Comparison of ENCODE assay signal across 8 mouse cellular contexts in genomic region chr1:37028439-37029153, GRCm38 (mm10). TPM values are rescaled to one million over a fixed set of nuclear protein-coding genes. Genes with fewer than 3 reads are reported as not detected.
A peak's percentile ranks its signal among the peaks of the same experiment; 100 is the strongest.
DNase-seq lines count a peak whose midpoint lies in the region; ATAC-seq and TF ChIP-seq lines count a peak whose summit lies in the region.

No protein-coding gene starts in this region.

- H3K9me3 ChIP-seq in lung, embryonic 15.5 days = no peaks in the 10 kb centered on the region
- H3K9me3 ChIP-seq in embryonic facial prominence, embryonic 13.5 days = no peaks in the 10 kb centered on the region
- no peaks in the 10 kb centered on the region for H3K9me3 ChIP-seq in intestine, embryonic 16.5 days (ENCODE audit: control insufficient read depth, low read length)

- H3K27me3 ChIP-seq in lung, embryonic 15.5 days = 0 out of 2 replicates have a peak, but pooled peaks cover 6% of the 10 kb centered on the region
- H3K27me3 ChIP-seq in embryonic facial prominence, embryonic 13.5 days = peaks cover 6% of the 10 kb centered on the region
- H3K27me3 ChIP-seq in intestine, embryonic 16.5 days (replicated peaks; ENCODE audit: control insufficient read depth, insufficient read depth, low read length) = no peaks in the 10 kb centered on the region

- no peak for ATAC-seq in lung, embryonic 15.5 days (ENCODE audit: borderline replicate concordance, extremely low read depth, low FRiP score, low TSS enrichment)
- ATAC-seq in embryonic facial prominence, embryonic 13.5 days (ENCODE audit: insufficient number of reproducible peaks, insufficient read depth, low FRiP score, low TSS enrichment, low read depth) = no peak
- no peak; the same call in 1 of the 2 replicates for ATAC-seq in intestine, embryonic 16.5 days

- no peak overlapping the region for H3K27ac ChIP-seq in lung, embryonic 15.5 days
- no peak overlapping the region for H3K27ac ChIP-seq in embryonic facial prominence, embryonic 13.5 days
- peak overlapping the region; percentile 86 for H3K27ac ChIP-seq in intestine, embryonic 16.5 days (ENCODE audit: low read length)
- no peak overlapping the region for H3K27ac ChIP-seq in olfactory bulb, adult 2 months (ENCODE audit: insufficient read depth, low read depth, low read length)

- peaks cover 8% of the 10 kb centered on the region for H3K4me1 ChIP-seq in lung, embryonic 15.5 days
- peaks cover 12% of the 10 kb centered on the region for H3K4me1 ChIP-seq in embryonic facial prominence, embryonic 13.5 days
- peaks cover 22% of the 10 kb centered on the region for H3K4me1 ChIP-seq in intestine, embryonic 16.5 days (ENCODE audit: control insufficient read depth, insufficient read depth, low read length)
- H3K4me1 ChIP-seq in olfactory bulb, adult 2 months (ENCODE audit: control insufficient read depth, insufficient read depth, low read length) = peaks cover 10% of the 10 kb centered on the region

- H3K4me2 ChIP-seq in lung, embryonic 15.5 days = peak overlapping the region; percentile 85
- H3K4me2 ChIP-seq in embryonic facial prominence, embryonic 13.5 days = peak overlapping the region; percentile 91
- peak overlapping the region; percentile 90 for H3K4me2 ChIP-seq in intestine, embryonic 16.5 days (ENCODE audit: low read depth, low read length)

- DNase-seq in lung, postnatal 14 days = no peak
- DNase-seq in adipocyte (ENCODE audit: low spot score) = no peak
- DNase-seq in urinary bladder, postnatal 10 days (ENCODE audit: low spot score) = no peak
- no peak for DNase-seq in layer of hippocampus, postnatal 36 days

- no peak overlapping the region for H3K9ac ChIP-seq in lung, embryonic 15.5 days
- H3K9ac ChIP-seq in embryonic facial prominence, embryonic 13.5 days = peak overlapping the region; percentile 61
- H3K9ac ChIP-seq in intestine, embryonic 16.5 days (ENCODE audit: low read depth, low read length) = peak overlapping the region; percentile 38

- no peak for TF ChIP-seq POLR2A in olfactory bulb, adult 2 months (IDR thresholded peaks at IDR 0.05; ENCODE audit: insufficient read depth, low read depth, low read length)

- WGBS in lung, embryonic 15.5 days = 5% methylated on average over 18 of the region's 18 CpGs
- WGBS in embryonic facial prominence, embryonic 13.5 days = 7% methylated on average over 18 of the region's 18 CpGs
- 7% methylated on average over 18 of the region's 18 CpGs for WGBS in intestine, embryonic 16.5 days
- WGBS in olfactory bulb, adult 2 months = 6% methylated on average over 18 of the region's 18 CpGs

- no peak for TF ChIP-seq CTCF in olfactory bulb, adult 2 months (IDR thresholded peaks at IDR 0.05; ENCODE audit: insufficient read depth, low read depth, low read length)

- H3K36me3 ChIP-seq in lung, embryonic 15.5 days = no peaks in the 10 kb centered on the region
- no peaks in the 10 kb centered on the region for H3K36me3 ChIP-seq in embryonic facial prominence, embryonic 13.5 days
- H3K36me3 ChIP-seq in intestine, embryonic 16.5 days (ENCODE audit: control insufficient read depth, insufficient read depth, low read length) = no peaks in the 10 kb centered on the region

- H3K4me3 ChIP-seq in lung, embryonic 15.5 days = peak overlapping the region; percentile 45
- H3K4me3 ChIP-seq in embryonic facial prominence, embryonic 13.5 days = peak overlapping the region; percentile 55
- peak overlapping the region; percentile 57 for H3K4me3 ChIP-seq in intestine, embryonic 16.5 days (ENCODE audit: low read length)
- H3K4me3 ChIP-seq in olfactory bulb, adult 2 months (ENCODE audit: insufficient read depth, low read depth, low read length) = peak overlapping the region; percentile 59

RNA-seq across cellular contexts. Expression of gene Vwa3b, which starts 2.2 kb away (rescaled TPM):
- polyA plus RNA-seq in lung, embryonic 15.5 days (2015; fragmentation: Nextera tagmentation; extraction: Ambion mirVana) = 0.40 and 0.58 TPM in 2 replicates
- 0.63 and 1.2 TPM in 2 replicates for polyA plus RNA-seq in embryonic facial prominence, embryonic 13.5 days (2015; fragmentation: Nextera tagmentation; extraction: Ambion mirVana)
- polyA plus RNA-seq in intestine, embryonic 16.5 days (2015; fragmentation: Nextera tagmentation; extraction: Ambion mirVana) = 1.7 TPM in 2 replicates
- not detected in 2 replicates for polyA plus RNA-seq in olfactory bulb, adult 2 months (2012; ENCODE audit: insufficient read depth, insufficient read length, low replicate concordance, missing spikeins)
- 10 to 100 TPM; 21.0 to 29.4 TPM for total RNA-seq in layer of hippocampus, postnatal 36 days (2021)
